Mouse (Mus musculus): ENCODE measurements around the gene Hddc3.

DNA sequence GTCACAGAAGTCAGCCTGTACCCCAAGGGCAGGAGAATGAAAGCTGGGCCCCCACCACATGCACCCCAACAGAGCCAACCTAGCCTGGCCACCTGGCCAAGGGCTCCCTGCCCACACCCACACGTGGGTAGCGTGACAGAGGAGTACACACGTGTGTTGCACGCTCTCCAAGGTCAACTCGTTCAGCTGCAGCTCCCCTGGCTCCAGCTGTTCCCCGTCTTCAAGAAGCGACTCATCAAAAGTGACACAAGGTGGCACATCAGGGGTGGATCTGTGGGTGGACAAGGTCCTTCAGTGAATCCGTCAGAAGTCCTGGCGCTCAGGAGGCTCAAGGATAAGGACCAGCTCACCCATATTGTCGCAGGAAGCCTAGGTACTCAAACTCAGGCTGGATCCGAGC is 40.0 kb downstream of the Hddc3 start:
- TF ChIP-seq CTCF (IDR thresholded peaks at IDR 0.05; ENCODE audit: borderline replicate concordance, control insufficient read depth, extremely low read depth, insufficient read depth, low read length, poor library complexity) (no peak), POLR2A (IDR thresholded peaks at IDR 0.05; ENCODE audit: control insufficient read depth, extremely low read depth, insufficient read depth, low read length, poor library complexity) (no peak)

All from thymus, adult 2 months (tissue).